Mouse (Mus musculus): Measurements from ENCODE around the gene Gm3233.
"Not testable (repeated sequence)": the region's sequence is repeated elsewhere in the genome, so short reads cannot be mapped to it uniquely, and the experiment has no call there.

Gene Gm3233

GRCm38 (mm10) chr10:77728280-77728679 lies 31.2 kb downstream of the Gm3233 start:
- no peak for DNase-seq (ENCODE audit: low spot score)

DNA sequence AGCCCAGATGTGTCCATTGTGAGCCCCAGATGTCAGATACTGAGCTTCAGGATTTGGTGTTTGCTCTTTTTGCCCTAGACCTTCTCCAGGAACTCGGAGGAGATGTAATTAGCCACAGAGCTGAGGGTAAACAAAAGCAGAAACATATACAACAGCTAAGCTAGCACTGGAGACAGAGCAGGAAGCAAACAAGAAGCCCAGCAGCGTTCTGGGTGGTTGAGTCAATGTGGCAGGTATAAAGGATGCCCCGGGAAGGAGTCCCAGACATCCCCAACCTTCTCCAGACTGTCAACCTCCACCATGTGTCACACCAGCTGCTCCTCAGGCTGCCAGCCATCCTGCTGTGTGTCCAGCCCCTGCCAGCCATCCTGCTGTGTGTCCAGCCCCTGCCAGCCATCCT lies 33.3 kb downstream of the Gm3233 start, which contains the start of gene Gm10100:
Gm10100 (plus strand) TSS at position 301 of the 400 bp plus-strand sequence.
- DNase-seq (ENCODE audit: low spot score) = no peak

DNA sequence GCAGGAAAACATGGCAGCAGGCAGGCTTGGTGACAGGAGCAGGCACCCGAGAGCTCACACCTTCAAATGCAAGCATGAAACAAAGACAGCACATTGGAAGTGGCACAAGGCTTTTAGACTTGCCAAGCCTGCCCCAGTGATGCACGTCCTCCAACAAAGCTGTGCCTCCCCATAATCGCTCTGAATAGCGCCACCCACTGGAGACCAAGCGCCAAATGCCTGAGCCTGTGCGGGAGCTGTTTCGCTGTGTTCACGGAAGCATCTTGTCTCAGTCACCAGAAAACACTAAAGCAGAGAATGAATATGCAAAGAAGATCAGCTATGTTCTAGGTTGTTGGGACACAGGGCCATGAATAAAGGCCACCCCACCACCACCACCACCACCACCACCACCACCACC lies 34.6 kb downstream of the Gm3233 start:
- peak; percentile 12 for DNase-seq (ENCODE audit: low spot score)

GRCm38 (mm10) chr10:77720299-77720698 lies 39.2 kb downstream of the Gm3233 start, which contains the start of gene Krtap12-1:
Gene Krtap12-1 (plus strand): TSS chr10:77720599.
- not testable (repeated sequence) for DNase-seq (ENCODE audit: low spot score)

- DNase-seq (ENCODE audit: low spot score) = no peak
These were observed 44.0 kb downstream of the Gm3233 start, which contains the start of gene Gm10142 for GRCm38 (mm10) chr10:77715507-77715906. Gene Gm10142 (plus strand): TSS chr10:77715807.

DNA sequence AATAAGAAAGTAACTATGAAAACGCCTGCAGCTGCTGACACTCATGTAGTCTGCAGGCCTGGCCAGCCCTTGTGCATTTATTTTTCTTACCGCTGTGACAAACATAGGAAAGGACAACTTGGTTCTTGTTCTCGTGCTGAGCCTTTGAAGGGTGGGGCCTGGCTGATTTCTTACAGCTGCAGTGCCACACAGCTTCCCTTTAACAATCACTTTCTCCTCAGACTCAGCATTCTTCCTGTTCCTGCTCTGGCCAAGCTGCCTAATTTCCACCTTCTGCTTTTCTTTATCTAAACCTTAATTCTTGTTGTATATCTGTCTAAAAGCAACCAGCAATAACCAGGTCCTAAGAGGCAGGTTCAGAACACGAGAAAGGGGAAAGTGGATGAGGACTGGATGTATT lies 45.7 kb downstream of the Gm3233 start:
- DNase-seq (ENCODE audit: low spot score) = no peak

DNA sequence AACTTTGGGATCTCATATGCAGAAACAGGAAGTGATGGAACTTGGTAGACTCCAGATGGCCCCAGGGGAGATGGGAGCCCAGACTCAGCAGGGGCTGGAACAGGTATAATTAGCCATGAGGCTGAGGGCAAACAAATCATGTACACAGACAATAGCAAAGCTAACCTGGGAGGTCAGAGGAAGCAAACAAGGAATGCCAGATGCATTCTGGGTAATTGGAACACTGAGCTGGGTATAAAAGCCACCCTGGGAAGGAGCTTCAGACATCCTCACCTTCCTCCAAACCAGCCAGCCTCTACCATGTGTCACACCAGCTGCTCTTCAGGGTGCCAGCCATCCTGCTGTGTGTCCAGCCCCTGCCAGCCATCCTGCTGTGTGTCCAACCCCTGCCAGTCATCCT lies 48.3 kb downstream of the Gm3233 start, which contains the start of gene Gm10024:
Gm10024 (plus strand) TSS at position 301 of the 400 bp plus-strand sequence.
- not testable (repeated sequence) for DNase-seq (ENCODE audit: low spot score)

GRCm38 (mm10) chr10:77709831-77710230 lies 49.7 kb downstream of the Gm3233 start:
- no peak for DNase-seq (ENCODE audit: low spot score)

All from embryo, embryonic 10 days (tissue).